Mouse (Mus musculus) neutrophil, adult 5-6 weeks (primary cell): Measurements from ENCODE around the gene Irf2. TPM values are rescaled to one million over a fixed set of nuclear protein-coding genes. Genes with fewer than 3 reads are reported as not detected.
A peak's percentile ranks its signal among the peaks of the same experiment; 100 is the strongest.

ENCODE experiments used
- ATAC-seq: fragments of 151-379, 151-347 bp; 2 replicates; pipeline ENCODE4 v1.8.0; 2017; ENCODE audit warnings: mild to moderate bottlenecking, moderate TSS enrichment; ENCODE audit not compliant: insufficient number of reproducible peaks, poor library complexity, low FRiP score, severe bottlenecking; ENCODE audit errors: extremely low read depth
- total RNA-seq: library from RNA; stranded (forward); fragments of 200-1000 nt; gene quantifications from 2 replicates; pipeline ENCODE4 v1.2.3, GENCODE M21; 2017

The Irf2 gene
- total RNA-seq, 1 experiment from 2014 or later: 282 TPM

GRCm38 (mm10) chr8:46888575-46888974 lies 149.0 kb downstream of the Irf2 start:
- no peak for ATAC-seq

GRCm38 (mm10) chr8:46890241-46890640 lies 150.7 kb downstream of the Irf2 start:
- peak; percentile 37; the same call in 1 of the 2 replicates for ATAC-seq

GRCm38 (mm10) chr8:46892511-46893273 lies 153.2 kb downstream of the Irf2 start:
- 0 out of 2 replicates have a peak, but pooled peaks have one; percentile 21 for ATAC-seq

- ATAC-seq: no peak
These were observed 154.9 kb downstream of the Irf2 start for GRCm38 (mm10) chr8:46894385-46894784.

- ATAC-seq: no peak
These were observed 156.5 kb downstream of the Irf2 start for GRCm38 (mm10) chr8:46896005-46896404.

GRCm38 (mm10) chr8:46896704-46897103 lies 157.2 kb downstream of the Irf2 start:
- ATAC-seq: no peak

Other genes starting within 250 kb of the Irf2 start
- 5.9 and 10.5 TPM in 2 replicates for gene Cenpu, start 187.7 kb upstream of the Irf2 start, total RNA-seq
- 19.1 and 23.8 TPM in 2 replicates for gene Primpol, start 122.5 kb upstream of the Irf2 start, total RNA-seq
- gene Casp3, start 122.4 kb upstream of the Irf2 start, total RNA-seq: 61.6 and 61.9 TPM in 2 replicates
- gene Enpp6, start 247.2 kb downstream of the Irf2 start, total RNA-seq: 0.25 TPM in 1 of 2 replicates, not detected in the other